Mouse (Mus musculus) lung, embryonic 16.5 days (tissue): ENCODE measurements at regions not wholly inside any gene's neighbourhood (a gene's known extent, or its start where the extent isn't known, plus 50 kb on each side); places are given as distances from the start of the nearest gene placed in this dataset.

ENCODE experiments used
- ATAC-seq: fragments of 200-750 bp; cut with Nextera tagmentation; 2 replicates; pipeline ENCODE4 v1.8.0; 2017; ENCODE audit warnings: low read depth, mild to moderate bottlenecking, moderate library complexity
- H3K27ac ChIP-seq: fragments of 300-500 bp; sonication (generic); 2 replicates; pipeline ENCODE4 v1.5.1; 2014; ENCODE audit warnings: mild to moderate bottlenecking, control low read depth, low read length
- H3K27me3 ChIP-seq: fragments of 300-500 bp; sonication (generic); 2 replicates; pipeline ENCODE4 v1.6.1; 2014; ENCODE audit warnings: low read depth, low read length, mixed read lengths; ENCODE audit not compliant: control insufficient read depth, insufficient read depth
- H3K36me3 ChIP-seq: fragments of 300-500 bp; sonication (generic); 2 replicates; pipeline ENCODE4 v1.6.1; 2014; ENCODE audit warnings: low read length; ENCODE audit not compliant: control insufficient read depth, insufficient read depth
- H3K4me1 ChIP-seq: fragments of 300-500 bp; sonication (generic); replicated peaks from 2 replicates; pipeline ENCODE4 v1.6.1; 2014; ENCODE audit warnings: low read length, mixed read lengths; ENCODE audit not compliant: control insufficient read depth, insufficient read depth
- H3K4me2 ChIP-seq: fragments of 300-500 bp; sonication (generic); 2 replicates; pipeline ENCODE4 v1.6.1; 2014; ENCODE audit warnings: low read depth, low read length, control low read depth
- H3K4me3 ChIP-seq: fragments of 300-500 bp; sonication (generic); 2 replicates; pipeline ENCODE4 v1.5.1; 2014; ENCODE audit warnings: mild to moderate bottlenecking, low read length, control low read depth
- H3K9ac ChIP-seq: fragments of 300-500 bp; sonication (generic); 2 replicates; pipeline ENCODE4 v1.6.1; 2014; ENCODE audit warnings: low read length, control low read depth
- H3K9me3 ChIP-seq: fragments of 300-500 bp; sonication (generic); 2 replicates; pipeline ENCODE4 v1.6.1; 2016; ENCODE audit warnings: low read length; ENCODE audit not compliant: control insufficient read depth
- WGBS: fragments of 180-500 bp; shearing (Covaris S2); extraction: QIAGEN DNeasy Blood & Tissue Kit; methylation state at CpG from one replicate; pipeline ENCODE4 v1.1.7; 2014; 5-methylcytosine and 5-hydroxymethylcytosine counted together

GRCm38 (mm10) chr4:143027292-143027691 is 185.5 kb downstream of the Prdm2 start:
- Histone ChIP-seq H3K4me3 (no peak overlapping the region), H3K27ac (no peak overlapping the region), H3K27me3 (no peaks in the 10 kb centered on the region), H3K4me2 (no peak overlapping the region), H3K36me3 (no peaks in the 10 kb centered on the region), H3K9ac (no peak overlapping the region), H3K4me1 (no peaks in the 10 kb centered on the region), H3K9me3 (0 out of 2 replicates have a peak, but pooled peaks cover 2% of the 10 kb centered on the region)
- 5% methylated on average over 5 of the region's 5 CpGs for WGBS
- ATAC-seq = peak; percentile 54; the same call in 1 of the 2 replicates

DNA sequence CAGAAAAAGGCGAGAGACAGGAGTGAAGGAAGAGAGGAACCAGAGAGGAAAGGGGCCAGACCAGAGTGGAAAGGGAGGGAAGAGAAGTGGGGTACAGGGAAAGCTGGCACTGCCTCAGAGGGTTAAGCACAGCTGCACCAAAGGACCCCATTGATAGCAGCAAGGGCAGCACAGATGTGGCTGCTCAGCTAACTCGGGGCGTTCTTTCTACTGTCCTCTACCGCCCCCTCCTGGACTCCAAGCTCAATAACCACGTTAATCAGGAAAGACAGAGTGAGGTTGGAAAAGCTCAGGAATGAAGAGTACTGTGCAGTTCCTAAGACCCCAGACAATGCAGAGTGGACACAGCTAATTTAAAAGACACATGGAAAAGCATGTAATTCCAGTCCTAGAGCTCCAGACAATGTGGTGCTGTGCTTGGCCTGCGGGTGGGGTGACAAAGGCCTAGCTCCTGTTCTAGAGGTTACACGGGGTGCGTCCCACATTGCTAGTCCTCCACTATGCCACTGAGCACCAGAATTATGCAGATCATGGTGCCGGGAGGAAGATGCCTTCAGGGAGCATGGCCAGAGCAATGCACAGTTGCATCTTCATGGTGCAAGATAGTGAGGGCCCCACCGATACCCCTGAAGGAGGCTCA is 191.4 kb downstream of the Prdm2 start:
- H3K4me1 ChIP-seq = no peaks in the 10 kb centered on the region
- ATAC-seq = peak; percentile 41; the same call in 1 of the 2 replicates
- H3K4me2 ChIP-seq = no peak overlapping the region
- no peak overlapping the region for H3K27ac ChIP-seq
- H3K27me3 ChIP-seq = no peaks in the 10 kb centered on the region
- no peak overlapping the region for H3K9ac ChIP-seq
- WGBS = 41% methylated on average over 10 of the region's 10 CpGs
- H3K36me3 ChIP-seq = no peaks in the 10 kb centered on the region
- H3K4me3 ChIP-seq = no peak overlapping the region
- H3K9me3 ChIP-seq = 0 out of 2 replicates have a peak, but pooled peaks cover 2% of the 10 kb centered on the region

DNA sequence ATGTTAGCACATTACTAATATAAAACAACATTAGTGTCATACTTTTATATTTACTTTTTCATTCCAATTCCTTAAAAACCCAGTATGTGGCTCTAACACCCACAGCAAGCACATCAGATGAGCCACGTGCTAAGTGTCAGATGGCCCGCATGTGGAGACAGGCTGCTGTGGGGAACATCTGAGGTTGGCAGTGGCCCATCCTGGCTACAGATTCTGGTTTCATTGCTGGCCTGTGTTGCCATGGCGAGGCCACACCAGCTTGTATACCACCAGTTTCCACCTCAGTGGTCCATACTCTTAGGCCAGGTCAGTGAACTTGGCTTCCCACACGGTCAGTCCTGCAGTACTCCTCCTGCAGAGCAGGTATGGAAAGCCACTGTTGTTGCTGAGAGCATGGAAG is 192.1 kb downstream of the Prdm2 start:
- Histone ChIP-seq H3K9me3 (0 out of 2 replicates have a peak, but pooled peaks cover 2% of the 10 kb centered on the region), H3K4me3 (no peak overlapping the region), H3K27me3 (no peaks in the 10 kb centered on the region), H3K27ac (no peak overlapping the region), H3K36me3 (no peaks in the 10 kb centered on the region), H3K9ac (no peak overlapping the region), H3K4me2 (no peak overlapping the region), H3K4me1 (no peaks in the 10 kb centered on the region)
- 71% methylated on average over 4 of the region's 4 CpGs for WGBS
- no peak for ATAC-seq

DNA sequence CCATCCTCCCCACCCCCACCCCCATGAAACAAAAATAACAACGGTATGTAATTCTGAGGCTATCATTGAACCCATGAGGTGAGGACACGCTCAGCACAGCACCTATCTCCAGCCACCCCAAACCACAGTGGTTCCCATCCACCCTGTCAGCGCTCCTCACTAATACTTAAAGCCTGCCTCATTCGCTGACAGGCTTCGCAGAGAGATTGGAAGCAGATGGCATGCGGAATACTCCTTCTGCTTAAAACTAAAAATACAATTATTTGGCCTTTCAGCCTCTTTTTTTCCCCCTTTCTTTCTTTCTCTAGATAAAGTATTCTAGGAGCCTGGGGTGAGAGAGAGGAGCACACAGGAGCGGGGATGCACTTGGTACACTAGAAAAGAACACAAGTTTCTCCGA is 199.9 kb downstream of the Prdm2 start:
- no peaks in the 10 kb centered on the region for H3K27me3 ChIP-seq
- no peak overlapping the region for H3K4me3 ChIP-seq
- no peaks in the 10 kb centered on the region for H3K4me1 ChIP-seq
- H3K9me3 ChIP-seq = no peaks in the 10 kb centered on the region
- H3K4me2 ChIP-seq = no peak overlapping the region
- no peak for ATAC-seq
- no peak overlapping the region for H3K27ac ChIP-seq
- WGBS = 75% methylated on average over 8 of the region's 8 CpGs
- H3K36me3 ChIP-seq = no peaks in the 10 kb centered on the region
- H3K9ac ChIP-seq = no peak overlapping the region

DNA sequence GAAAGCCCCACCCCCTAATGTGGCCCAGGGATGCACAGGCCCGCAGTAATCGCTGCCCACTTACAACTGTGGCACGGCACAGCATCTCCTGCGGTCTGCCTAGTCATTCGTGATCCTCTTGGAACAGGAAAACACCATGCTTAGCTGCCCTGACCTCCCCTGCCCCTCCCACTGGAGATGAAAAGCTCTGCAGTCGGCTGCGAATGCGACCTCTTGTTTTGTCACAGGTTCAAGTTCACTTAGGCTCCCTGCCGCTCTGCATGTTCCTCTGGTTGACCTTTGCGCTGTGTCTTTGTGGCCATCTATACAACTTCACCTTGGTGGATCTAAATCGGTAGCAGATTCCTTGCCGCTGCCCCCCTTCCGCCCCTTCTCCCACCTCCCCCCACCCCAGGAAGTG is 210.8 kb downstream of the Prdm2 start:
- no peak for ATAC-seq
- no peak overlapping the region for H3K27ac ChIP-seq
- WGBS = 40% methylated on average over 13 of the region's 13 CpGs
- H3K9ac ChIP-seq = no peak overlapping the region
- H3K4me1 ChIP-seq = no peaks in the 10 kb centered on the region
- H3K36me3 ChIP-seq = no peaks in the 10 kb centered on the region
- H3K4me2 ChIP-seq = no peak overlapping the region
- H3K27me3 ChIP-seq = no peaks in the 10 kb centered on the region
- H3K4me3 ChIP-seq = no peak overlapping the region
- no peaks in the 10 kb centered on the region for H3K9me3 ChIP-seq

GRCm38 (mm10) chr4:143001486-143001885 is 211.3 kb downstream of the Prdm2 start:
- no peaks in the 10 kb centered on the region for H3K4me1 ChIP-seq

GRCm38 (mm10) chr4:142996406-142996805 is 216.4 kb downstream of the Prdm2 start:
- Histone ChIP-seq H3K9ac (no peak overlapping the region), H3K9me3 (no peaks in the 10 kb centered on the region), H3K27me3 (no peaks in the 10 kb centered on the region), H3K36me3 (no peaks in the 10 kb centered on the region), H3K4me1 (no peaks in the 10 kb centered on the region), H3K27ac (no peak overlapping the region), H3K4me3 (no peak overlapping the region), H3K4me2 (no peak overlapping the region)
- 53% methylated on average over 4 of the region's 4 CpGs for WGBS
- no peak for ATAC-seq

More at GRCm38 (mm10) chr4:143001486-143001885, 211.3 kb downstream of the Prdm2 start:
- ATAC-seq = no peak
- Histone ChIP-seq H3K9ac (no peak overlapping the region), H3K27me3 (no peaks in the 10 kb centered on the region), H3K4me3 (no peak overlapping the region), H3K36me3 (no peaks in the 10 kb centered on the region), H3K4me2 (no peak overlapping the region), H3K9me3 (no peaks in the 10 kb centered on the region), H3K27ac (no peak overlapping the region)
- WGBS = 66% methylated on average over 5 of the region's 5 CpGs

- no peak for ATAC-seq
These were observed 221.4 kb downstream of the Prdm2 start for GRCm38 (mm10) chr4:142991401-142991800.

GRCm38 (mm10) chr4:142989175-142989574 is 223.6 kb downstream of the Prdm2 start:
- H3K4me2 ChIP-seq = 0 out of 2 replicates have a peak overlapping the region, but pooled peaks have one; percentile 20
- no peak overlapping the region for H3K27ac ChIP-seq
- H3K4me1 ChIP-seq = no peaks in the 10 kb centered on the region
- WGBS = 8% methylated on average over 8 of the region's 8 CpGs
- no peaks in the 10 kb centered on the region for H3K36me3 ChIP-seq
- no peak overlapping the region for H3K4me3 ChIP-seq
- H3K9me3 ChIP-seq = no peaks in the 10 kb centered on the region
- no peaks in the 10 kb centered on the region for H3K27me3 ChIP-seq
- peak; percentile 57; the same call in 1 of the 2 replicates for ATAC-seq
- H3K9ac ChIP-seq = no peak overlapping the region

More at GRCm38 (mm10) chr4:142991401-142991800, 221.4 kb downstream of the Prdm2 start:
- no peak overlapping the region for H3K4me3 ChIP-seq
- H3K27me3 ChIP-seq = no peaks in the 10 kb centered on the region
- H3K4me2 ChIP-seq = no peak overlapping the region
- H3K9ac ChIP-seq = no peak overlapping the region
- H3K36me3 ChIP-seq = no peaks in the 10 kb centered on the region
- H3K27ac ChIP-seq = no peak overlapping the region
- WGBS = 42% methylated on average over 4 of the region's 4 CpGs
- H3K9me3 ChIP-seq = no peaks in the 10 kb centered on the region
- H3K4me1 ChIP-seq = no peaks in the 10 kb centered on the region
